Mouse (Mus musculus) ES-Bruce4 (cell line): ENCODE data around the gene Aff3.

ENCODE experiments used
- CTCF ChIP-seq: IDR thresholded peaks from one replicate; pipeline ENCODE4 v1.8.1; 2011; ENCODE audit warnings: low read depth, low read length
- EP300 ChIP-seq: IDR thresholded peaks from 2 replicates; pipeline ENCODE4 v1.6.1; 2011; ENCODE audit warnings: low read depth, low read length; ENCODE audit not compliant: insufficient read depth
- POLR2A ChIP-seq: IDR thresholded peaks from one replicate; pipeline ENCODE4 v1.8.1; 2011; ENCODE audit warnings: low read length; ENCODE audit not compliant: insufficient read depth

- TF ChIP-seq EP300 = no peak
- no peak for TF ChIP-seq CTCF
- TF ChIP-seq POLR2A = no peak
Observed at GRCm38 (mm10) chr1:38263251-38263650, 401.5 kb downstream of the Aff3 start.
